Mouse (Mus musculus) ZHBTc4 (cell line): Measurements from ENCODE around the gene Cir1.
A peak's percentile ranks its signal among the peaks of the same experiment; 100 is the strongest.

ENCODE experiments used
- DNase-seq: peaks from one replicate; pipeline ENCODE4 v3.0.0-alpha.2; 2011; ENCODE audit warnings: low read depth, low spot score

Gene Cir1

GRCm38 (mm10) chr2:73302722-73303121, 9.8 kb downstream of the Cir1 start:
- no peak for DNase-seq

- DNase-seq: no peak
Observed at GRCm38 (mm10) chr2:73301979-73302378, 10.5 kb downstream of the Cir1 start.

- no peak for DNase-seq
Observed at GRCm38 (mm10) chr2:73298841-73299240, 13.7 kb downstream of the Cir1 start.

- DNase-seq: no peak
Observed at GRCm38 (mm10) chr2:73298154-73298553, 14.3 kb downstream of the Cir1 start.

GRCm38 (mm10) chr2:73295023-73295422, 17.5 kb downstream of the Cir1 start:
- DNase-seq: no peak

GRCm38 (mm10) chr2:73291130-73291529, 21.4 kb downstream of the Cir1 start:
- no peak for DNase-seq

- DNase-seq: peak; percentile 69
Observed at GRCm38 (mm10) chr2:73285630-73286029, 26.9 kb downstream of the Cir1 start.

- peak; percentile 58 for DNase-seq
Observed at GRCm38 (mm10) chr2:73281707-73282106, 30.8 kb downstream of the Cir1 start.

- peak; percentile 46 for DNase-seq
Observed at GRCm38 (mm10) chr2:73281048-73281661, 31.3 kb downstream of the Cir1 start.

- DNase-seq: peak; percentile 47
Observed at GRCm38 (mm10) chr2:73280356-73281047, 32.0 kb downstream of the Cir1 start.

GRCm38 (mm10) chr2:73279271-73280038, 33.0 kb downstream of the Cir1 start:
- DNase-seq: peak; percentile 31

- no peak for DNase-seq
Observed at GRCm38 (mm10) chr2:73278869-73279268, 33.6 kb downstream of the Cir1 start.

- peak; percentile 95 for DNase-seq
Observed at GRCm38 (mm10) chr2:73278131-73278854, 34.2 kb downstream of the Cir1 start.

- peak; percentile 65 for DNase-seq
Observed at GRCm38 (mm10) chr2:73277709-73278075, 34.8 kb downstream of the Cir1 start.

GRCm38 (mm10) chr2:73277021-73277708, 35.3 kb downstream of the Cir1 start:
- peak; percentile 54 for DNase-seq

- DNase-seq: peak; percentile 71
Observed at GRCm38 (mm10) chr2:73276141-73276571, 36.3 kb downstream of the Cir1 start.

- DNase-seq: no peak
Observed at GRCm38 (mm10) chr2:73275261-73276040, 37.0 kb downstream of the Cir1 start.

GRCm38 (mm10) chr2:73274119-73274920, 38.2 kb downstream of the Cir1 start:
- peak; percentile 82 for DNase-seq

- DNase-seq: peak; percentile 62
Observed at GRCm38 (mm10) chr2:73273249-73274118, 39.0 kb downstream of the Cir1 start.
